ENCODE assay signal across 8 mouse cellular contexts in the genomic region with DNA sequence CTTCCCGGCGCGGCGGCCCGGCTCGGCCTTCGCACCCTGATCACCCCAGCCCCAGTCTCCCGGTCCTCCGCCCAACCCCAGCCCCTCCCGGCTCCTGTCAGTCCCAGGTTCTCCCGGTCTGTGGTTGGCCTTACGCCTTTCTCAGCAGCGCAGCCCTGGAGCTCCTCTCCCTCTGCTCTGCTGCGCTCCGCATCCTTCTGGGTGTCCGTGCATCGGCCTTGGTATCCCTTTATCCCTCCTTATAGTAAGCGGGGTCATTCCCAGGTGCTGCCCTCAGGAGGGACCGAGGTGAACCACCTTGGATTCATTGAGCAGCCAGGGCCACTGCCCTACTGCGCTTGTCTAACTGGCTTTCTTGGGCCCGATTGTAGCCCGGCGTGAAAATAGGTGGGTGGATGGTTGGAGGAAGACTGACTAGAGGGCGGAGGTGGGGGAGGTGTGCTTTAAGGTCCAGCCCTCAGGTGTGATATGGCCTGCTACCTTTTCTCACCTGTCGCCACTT. TPM values are rescaled to one million over a fixed set of nuclear protein-coding genes. Genes with fewer than 3 reads are reported as not detected.
DNase-seq lines count a peak whose midpoint lies in the region; ATAC-seq lines count a peak whose summit lies in the region.

No protein-coding gene starts in this region.

- H3K4me1 ChIP-seq in heart, embryonic 11.5 days (ENCODE audit: control insufficient read depth, insufficient read depth, low read length), result peaks cover 28% of the 10 kb centered on the region
- peaks cover 40% of the 10 kb centered on the region for H3K4me1 ChIP-seq in hindbrain, embryonic 16.5 days (ENCODE audit: control insufficient read depth, insufficient read depth, low read depth, low read length)

- WGBS in heart, embryonic 11.5 days (ENCODE audit: insufficient replicate concordance), result under 1% methylated on average over 25 of the region's 25 CpGs
- 1% methylated on average over 23 of the region's 25 CpGs for WGBS in hindbrain, embryonic 16.5 days

- ATAC-seq in heart, embryonic 11.5 days (replicated peaks; ENCODE audit: insufficient number of reproducible peaks, low FRiP score, low TSS enrichment), result peak; percentile 13
- ATAC-seq in hindbrain, embryonic 16.5 days, result peak; percentile 41
- ATAC-seq in megakaryocyte progenitor cell, adult 5-6 weeks (replicated peaks; ENCODE audit: poor library complexity), result peak; percentile 0; the same call in 1 of the 2 replicates

- no peaks in the 10 kb centered on the region for H3K27me3 ChIP-seq in heart, embryonic 11.5 days (ENCODE audit: control insufficient read depth, insufficient read depth, low read length)
- no peaks in the 10 kb centered on the region for H3K27me3 ChIP-seq in hindbrain, embryonic 16.5 days (replicated peaks; ENCODE audit: control insufficient read depth, insufficient read depth, low read length)

- no peaks in the 10 kb centered on the region for H3K9me3 ChIP-seq in heart, embryonic 11.5 days (replicated peaks; ENCODE audit: control insufficient read depth, low read length)
- H3K9me3 ChIP-seq in hindbrain, embryonic 16.5 days (ENCODE audit: control insufficient read depth, low read length), result no peaks in the 10 kb centered on the region

- H3K27ac ChIP-seq in heart, embryonic 11.5 days (ENCODE audit: low read depth, low read length), result peak overlapping the region; percentile 90
- peak overlapping the region; percentile 88 for H3K27ac ChIP-seq in hindbrain, embryonic 16.5 days (ENCODE audit: low read depth, low read length)

- peak overlapping the region; percentile 85 for H3K4me2 ChIP-seq in heart, embryonic 11.5 days
- peak overlapping the region; percentile 95 for H3K4me2 ChIP-seq in hindbrain, embryonic 16.5 days (ENCODE audit: low read length)

- peak overlapping the region; percentile 79 for H3K4me3 ChIP-seq in heart, embryonic 11.5 days (ENCODE audit: low read depth, low read length)
- peak overlapping the region; percentile 84 for H3K4me3 ChIP-seq in hindbrain, embryonic 16.5 days (ENCODE audit: low read length)

- H3K9ac ChIP-seq in heart, embryonic 11.5 days (ENCODE audit: low read depth, low read length), result peak overlapping the region; percentile 91
- H3K9ac ChIP-seq in hindbrain, embryonic 16.5 days (ENCODE audit: low read depth, low read length), result peak overlapping the region; percentile 95

- peaks cover 4% of the 10 kb centered on the region for H3K36me3 ChIP-seq in heart, embryonic 11.5 days (ENCODE audit: control insufficient read depth, insufficient read depth, low read length)
- H3K36me3 ChIP-seq in hindbrain, embryonic 16.5 days (ENCODE audit: control insufficient read depth, insufficient read depth, low read length), result peaks cover 6% of the 10 kb centered on the region; the same call in 1 of the 2 replicates

- no peak for DNase-seq in heart, postnatal 4 days
- DNase-seq in 416B (ENCODE audit: low read depth), result peak; percentile 37
- DNase-seq in c-Kit-negative CD71-positive TER-119-positive erythroid progenitor cells, embryonic 14.5 days (ENCODE audit: low read depth, low spot score), result peak; percentile 36
- DNase-seq in adrenal gland, adult (ENCODE audit: inconsistent age in 2 of 2, low spot score in 1 of 2), result no peak
- DNase-seq in right cerebral cortex, postnatal 25 days, result no peak

RNA-seq across cellular contexts. Expression of a gene that starts 3.0 kb away (rescaled TPM):
- 768 and 887 TPM in 2 replicates for polyA plus RNA-seq in heart, embryonic 11.5 days (2014; fragmentation: Nextera tagmentation; extraction: Ambion mirVana)
- total RNA-seq in heart, postnatal 4 days (2021), result 100 to 1,000 TPM; 455 to 469 TPM
- 497 and 554 TPM in 2 replicates for polyA plus RNA-seq in hindbrain, embryonic 16.5 days (2015; fragmentation: Nextera tagmentation; extraction: Ambion mirVana)
- 632 and 667 TPM in 2 replicates for total RNA-seq in megakaryocyte progenitor cell, adult 5-6 weeks (2015)
- 1,515 and 1,624 TPM in 2 replicates for total RNA-seq in megakaryocyte progenitor cell, adult 5-6 weeks (2017)

RNA-seq across cellular contexts. Expression of a gene that starts 3.3 kb away (rescaled TPM):
- polyA plus RNA-seq in heart, embryonic 11.5 days (2014; fragmentation: Nextera tagmentation; extraction: Ambion mirVana), result 82.9 and 97.0 TPM in 2 replicates
- total RNA-seq in heart, postnatal 4 days (2021), result 10 to 100 TPM; 51.9 to 55.6 TPM
- 140 and 152 TPM in 2 replicates for polyA plus RNA-seq in hindbrain, embryonic 16.5 days (2015; fragmentation: Nextera tagmentation; extraction: Ambion mirVana)
- 73.3 and 82.6 TPM in 2 replicates for total RNA-seq in megakaryocyte progenitor cell, adult 5-6 weeks (2015)
- 47.8 and 49.6 TPM in 2 replicates for total RNA-seq in megakaryocyte progenitor cell, adult 5-6 weeks (2017)

RNA-seq across cellular contexts. Expression of a gene that starts 11.1 kb away (rescaled TPM):
- 0.65 and 1.3 TPM in 2 replicates for polyA plus RNA-seq in heart, embryonic 11.5 days (2014; fragmentation: Nextera tagmentation; extraction: Ambion mirVana)
- total RNA-seq in heart, postnatal 4 days (2021), result under 1 TPM; 0.11 to 0.17 TPM
- polyA plus RNA-seq in hindbrain, embryonic 16.5 days (2015; fragmentation: Nextera tagmentation; extraction: Ambion mirVana), result 1.5 and 1.7 TPM in 2 replicates
- 0.22 TPM in 2 replicates for total RNA-seq in megakaryocyte progenitor cell, adult 5-6 weeks (2015)
- 0.25 and 0.88 TPM in 2 replicates for total RNA-seq in megakaryocyte progenitor cell, adult 5-6 weeks (2017)

RNA-seq across cellular contexts. Expression of a gene that starts 56.9 kb away (rescaled TPM):
- polyA plus RNA-seq in heart, embryonic 11.5 days (2014; fragmentation: Nextera tagmentation; extraction: Ambion mirVana), result 19.3 and 23.2 TPM in 2 replicates
- total RNA-seq in heart, postnatal 4 days (2021), result 10 to 100 TPM; 20.0 to 22.4 TPM
- 27.1 and 30.2 TPM in 2 replicates for polyA plus RNA-seq in hindbrain, embryonic 16.5 days (2015; fragmentation: Nextera tagmentation; extraction: Ambion mirVana)
- total RNA-seq in megakaryocyte progenitor cell, adult 5-6 weeks (2015), result 12.7 and 14.1 TPM in 2 replicates
- 16.5 and 19.2 TPM in 2 replicates for total RNA-seq in megakaryocyte progenitor cell, adult 5-6 weeks (2017)

Comparison
In these comparisons a context has a peak if more than half of its experiments do, and no peak if none do; other contexts are left out.
1. DNase-seq: peak in 416B (single experiment) and c-Kit-negative CD71-positive TER-119-positive erythroid progenitor cells, embryonic 14.5 days (single experiment); none in heart, postnatal 4 days (single experiment), adrenal gland, adult (0 of 2) and right cerebral cortex, postnatal 25 days (single experiment).
2. Peak in every context shown above with its lines, with median percentiles within 50 percentile points of each other: ATAC-seq.